Mouse (Mus musculus) heart, postnatal 0 days (tissue): Measurements from ENCODE around the gene Lenep. TPM values are rescaled to one million over a fixed set of nuclear protein-coding genes. Genes with fewer than 3 reads are reported as not detected.

Experiments
- ATAC-seq: fragments of 200-750 bp; cut with Nextera tagmentation; 2 replicates; pipeline ENCODE4 v1.8.0; 2017; ENCODE audit warnings: low read depth, moderate number of reproducible peaks, moderate library complexity; ENCODE audit not compliant: insufficient read depth
- DNase-seq: peaks from one replicate; pipeline ENCODE4 v3.0.0-alpha.2; 2016; ENCODE audit warnings: low spot score
- H3K27ac ChIP-seq: fragments of 300-500 bp; sonication (generic); 2 replicates; pipeline ENCODE4 v1.5.1; 2014; ENCODE audit warnings: low read depth, mild to moderate bottlenecking
- H3K27me3 ChIP-seq: fragments of 300-500 bp; sonication (generic); 2 replicates; pipeline ENCODE4 v1.6.1; 2014; ENCODE audit warnings: low read length, mixed read lengths; ENCODE audit not compliant: control insufficient read depth, insufficient read depth
- H3K36me3 ChIP-seq: fragments of 300-500 bp; sonication (generic); replicated peaks from 2 replicates; pipeline ENCODE4 v1.6.1; 2014; ENCODE audit warnings: low read length, mixed read lengths; ENCODE audit not compliant: control insufficient read depth, insufficient read depth
- H3K4me1 ChIP-seq: fragments of 300-500 bp; sonication (generic); 2 replicates; pipeline ENCODE4 v1.6.1; 2014; ENCODE audit warnings: antibody characterized with exemption; ENCODE audit not compliant: control insufficient read depth, insufficient read depth
- H3K4me2 ChIP-seq: fragments of 300-500 bp; sonication (generic); 2 replicates; pipeline ENCODE4 v1.6.1; 2014; ENCODE audit warnings: low read depth, mild to moderate bottlenecking, low read length, moderate library complexity
- H3K4me3 ChIP-seq: fragments of 300-500 bp; sonication (generic); 2 replicates; pipeline ENCODE4 v1.5.1; 2014; ENCODE audit warnings: low read depth, low read length
- H3K9ac ChIP-seq: fragments of 300-500 bp; sonication (generic); replicated peaks from 2 replicates; pipeline ENCODE4 v1.6.1; 2014; ENCODE audit warnings: low read depth, low read length, mixed read lengths
- H3K9me3 ChIP-seq: fragments of 300-500 bp; sonication (generic); replicated peaks from 2 replicates; pipeline ENCODE4 v1.6.1; 2016; ENCODE audit warnings: low read length; ENCODE audit not compliant: control insufficient read depth
- CTCF ChIP-seq: IDR thresholded peaks from 2 replicates; pipeline ENCODE4 v1.5.1; 2016; ENCODE audit warnings: antibody characterized with exemption, control low read depth, low read depth
- EP300 ChIP-seq: IDR thresholded peaks from 2 replicates; pipeline ENCODE4 v1.6.1; 2016; ENCODE audit warnings: antibody characterized with exemption, low read depth
- WGBS: fragments of 180-500 bp; shearing (Covaris S2); extraction: QIAGEN DNeasy Blood & Tissue Kit; methylation state at CpG from one replicate; pipeline ENCODE4 v1.1.7; 2014; 5-methylcytosine and 5-hydroxymethylcytosine counted together
- polyA plus RNA-seq: library from polyadenylated mRNA; unstranded; fragments of >200 nt; fragmentation: Nextera tagmentation; extraction: Ambion mirVana; gene quantifications from 2 replicates; pipeline ENCODE4 v1.2.1, GENCODE M21; 2015
- total RNA-seq: library from RNA; depleted of rRNA; stranded (reverse); fragments of >200 nt; gene quantifications from 2 replicates; pipeline ENCODE4 v1.2.3, GENCODE M21; 2014; ENCODE audit warnings: low replicate concordance

The Lenep gene
- total and polyA plus RNA-seq, 2 experiments from 2014 or later: not detected

DNA sequence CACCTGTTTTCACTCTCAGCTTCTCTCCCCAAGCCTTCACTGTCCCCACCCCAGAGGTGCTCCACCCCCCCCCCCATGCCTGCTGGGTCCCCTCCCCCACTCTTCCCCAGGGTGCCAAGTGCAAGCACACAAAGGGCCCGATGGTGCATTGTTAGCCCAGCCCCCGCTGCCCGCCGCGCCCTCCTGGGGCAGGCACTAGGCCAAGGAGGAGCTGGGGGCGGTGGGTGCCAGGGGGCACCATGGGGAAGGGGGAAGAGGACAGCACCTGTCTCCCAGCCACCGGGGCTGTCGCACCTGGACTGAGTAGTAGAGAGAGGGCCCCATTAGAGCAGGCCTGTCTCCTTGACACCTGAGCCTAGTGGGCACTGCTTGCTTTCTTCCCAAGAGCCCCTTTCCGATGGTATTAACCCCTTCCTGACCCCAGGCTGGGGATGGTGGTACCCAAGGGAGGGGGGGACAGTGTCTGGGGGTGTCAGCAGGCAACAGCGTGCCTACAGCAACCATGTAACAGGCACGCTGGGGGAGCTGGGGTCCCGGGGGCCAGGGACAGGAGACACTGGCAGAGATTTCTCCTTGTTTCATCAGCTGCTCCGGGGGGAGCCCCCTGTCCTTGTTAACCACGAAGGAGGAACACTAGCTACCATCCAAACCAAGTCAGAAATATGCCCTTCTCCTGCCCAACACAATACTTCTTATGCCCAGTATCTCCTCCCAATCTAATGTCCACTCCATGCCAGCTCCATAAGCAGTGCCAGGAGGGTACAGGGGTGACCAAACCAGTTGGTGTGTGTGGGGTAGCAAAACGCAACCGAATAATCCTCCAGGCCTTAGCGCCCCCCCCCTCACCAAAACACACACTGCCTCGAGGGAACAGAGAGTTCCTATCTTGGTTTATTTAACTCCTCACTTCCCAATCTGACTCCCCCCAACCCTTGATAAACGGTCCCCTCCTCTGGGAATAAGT, 11.6 kb downstream of the Lenep start:
- DNase-seq: no peak
- Histone ChIP-seq H3K4me1 (peaks cover 34% of the 10 kb centered on the region), H3K9ac (peak overlapping the region; percentile 69), H3K9me3 (no peaks in the 10 kb centered on the region), H3K36me3 (no peaks in the 10 kb centered on the region), H3K4me3 (peak overlapping the region; percentile 78), H3K27ac (peak overlapping the region; percentile 84), H3K27me3 (no peaks in the 10 kb centered on the region), H3K4me2 (peak overlapping the region; percentile 100)
- ATAC-seq: no peak
- TF ChIP-seq CTCF (no peak), EP300 (no peak)
- 22% methylated on average over 18 of the region's 19 CpGs for WGBS

DNA sequence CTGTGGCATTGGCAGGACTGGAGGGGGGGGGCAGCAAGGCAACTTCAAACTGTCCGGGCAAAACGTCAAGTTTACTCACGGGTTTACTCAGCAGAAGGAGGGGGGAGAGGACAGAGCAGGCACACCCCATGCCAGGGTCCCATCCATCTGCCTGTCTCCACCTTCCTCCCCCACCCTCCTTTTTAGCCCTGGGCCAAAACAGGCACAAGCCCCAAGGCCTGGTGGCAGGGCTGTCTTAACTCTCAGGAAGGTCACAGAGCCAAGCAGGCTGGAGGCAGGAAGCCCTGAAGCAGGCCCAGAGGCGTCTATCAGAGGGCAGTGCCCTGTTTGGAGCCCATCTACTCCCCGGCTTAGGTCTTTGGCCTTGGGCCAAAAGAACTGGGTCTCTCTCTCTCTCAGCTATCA, 12.5 kb downstream of the Lenep start:
- DNase-seq (no peak), ATAC-seq (no peak)
- peak overlapping the region; percentile 100 for H3K4me2 ChIP-seq
- no peak for TF ChIP-seq EP300
- TF ChIP-seq CTCF: no peak
- no peaks in the 10 kb centered on the region for H3K9me3 ChIP-seq
- H3K4me1 ChIP-seq: peaks cover 26% of the 10 kb centered on the region
- H3K36me3 ChIP-seq: no peaks in the 10 kb centered on the region
- 26% methylated on average over 5 of the region's 5 CpGs for WGBS
- no peaks in the 10 kb centered on the region for H3K27me3 ChIP-seq
- peak overlapping the region; percentile 84 for H3K27ac ChIP-seq
- no peak overlapping the region for H3K9ac ChIP-seq
- no peak overlapping the region for H3K4me3 ChIP-seq

DNA sequence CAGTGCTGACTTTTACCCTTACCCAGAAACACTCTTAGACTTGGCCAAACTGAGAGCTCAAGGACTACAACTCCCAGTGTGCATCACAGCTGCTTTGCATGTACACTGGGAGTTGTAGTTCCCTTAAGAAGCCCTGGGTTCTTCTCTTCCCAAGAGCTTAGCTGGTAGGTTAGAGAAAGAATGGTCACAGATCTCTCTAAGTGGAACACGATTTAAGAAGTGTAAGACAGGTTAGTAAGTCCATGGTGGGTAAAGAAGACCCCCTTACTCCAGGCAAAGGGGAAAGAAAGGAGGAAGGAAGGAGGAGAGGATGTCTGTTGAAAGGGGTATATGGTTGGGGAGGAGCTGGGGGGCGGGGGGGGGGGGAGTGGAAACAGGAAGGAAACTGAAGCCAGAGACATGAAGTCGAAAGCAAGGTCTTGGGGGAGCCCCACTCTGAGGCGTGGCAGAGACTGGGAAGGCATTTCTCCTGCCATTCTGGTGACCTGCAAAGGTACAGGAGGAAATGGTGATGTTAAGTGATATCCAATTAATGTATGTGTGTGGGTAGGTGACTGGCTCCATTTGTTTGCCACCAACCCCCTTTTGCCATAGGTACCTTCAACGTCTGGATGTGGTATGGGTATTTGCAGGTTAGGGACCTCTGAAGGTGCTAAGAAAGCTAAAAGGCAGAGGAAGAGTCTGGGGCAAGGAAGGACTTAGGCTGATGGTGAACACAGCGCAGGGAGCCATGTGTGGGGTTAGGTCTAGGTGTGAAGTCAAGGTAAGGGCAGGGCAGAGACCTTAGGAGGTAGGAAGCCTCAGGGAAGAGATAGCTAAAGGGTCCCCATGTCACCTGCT, 13.5 kb downstream of the Lenep start:
- Histone ChIP-seq H3K9ac (no peak overlapping the region), H3K4me1 (peaks cover 24% of the 10 kb centered on the region), H3K27ac (no peak overlapping the region), H3K9me3 (no peaks in the 10 kb centered on the region), H3K4me3 (no peak overlapping the region), H3K4me2 (no peak overlapping the region), H3K36me3 (no peaks in the 10 kb centered on the region), H3K27me3 (no peaks in the 10 kb centered on the region)
- TF ChIP-seq EP300 (no peak), CTCF (no peak)
- DNase-seq (peak; percentile 41), ATAC-seq (no peak)
- 61% methylated on average over 6 of the region's 6 CpGs for WGBS

DNA sequence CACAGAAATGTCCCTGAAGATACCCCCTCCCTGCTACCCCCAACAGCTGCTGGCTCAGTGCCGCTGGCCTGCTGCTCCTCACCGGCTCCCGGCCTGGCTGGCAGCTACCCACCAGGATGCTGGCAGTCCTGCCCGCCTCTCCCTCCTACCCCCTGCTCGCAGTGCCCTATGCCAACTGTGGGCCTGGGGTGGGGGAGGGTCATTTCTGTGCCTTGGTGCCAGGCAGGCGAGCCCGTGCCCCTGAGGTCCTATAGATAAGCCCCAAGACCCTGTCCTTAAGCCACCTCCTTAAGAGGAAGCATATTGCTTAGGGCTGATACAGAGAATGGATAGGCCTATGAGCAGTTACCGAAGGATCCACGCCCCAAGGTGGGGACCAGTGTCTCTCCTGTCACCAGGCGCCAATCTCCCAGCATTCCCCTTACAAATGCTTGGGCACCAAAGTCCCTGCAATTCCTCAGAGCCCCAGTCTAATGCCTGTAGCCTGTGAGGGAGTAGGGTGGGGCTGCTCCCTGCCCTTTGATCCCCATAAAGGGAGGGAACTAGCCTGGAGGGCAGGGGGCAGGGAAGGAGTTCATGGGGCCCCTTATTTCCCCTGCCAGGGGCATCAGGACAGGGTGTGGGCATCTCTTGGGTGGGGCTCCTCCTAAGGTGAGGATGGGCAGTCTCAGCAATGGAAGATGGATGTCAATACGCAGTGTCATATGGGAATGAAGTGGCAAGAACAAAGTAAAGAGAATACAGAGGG, 14.3 kb downstream of the Lenep start:
- Histone ChIP-seq H3K4me2 (no peak overlapping the region), H3K27ac (no peak overlapping the region), H3K4me3 (no peak overlapping the region), H3K4me1 (peaks cover 24% of the 10 kb centered on the region), H3K27me3 (no peaks in the 10 kb centered on the region), H3K9me3 (no peaks in the 10 kb centered on the region), H3K9ac (no peak overlapping the region), H3K36me3 (no peaks in the 10 kb centered on the region)
- DNase-seq (no peak), ATAC-seq (no peak)
- WGBS: 71% methylated on average over 11 of the region's 11 CpGs
- TF ChIP-seq EP300: no peak
- TF ChIP-seq CTCF: no peak

DNA sequence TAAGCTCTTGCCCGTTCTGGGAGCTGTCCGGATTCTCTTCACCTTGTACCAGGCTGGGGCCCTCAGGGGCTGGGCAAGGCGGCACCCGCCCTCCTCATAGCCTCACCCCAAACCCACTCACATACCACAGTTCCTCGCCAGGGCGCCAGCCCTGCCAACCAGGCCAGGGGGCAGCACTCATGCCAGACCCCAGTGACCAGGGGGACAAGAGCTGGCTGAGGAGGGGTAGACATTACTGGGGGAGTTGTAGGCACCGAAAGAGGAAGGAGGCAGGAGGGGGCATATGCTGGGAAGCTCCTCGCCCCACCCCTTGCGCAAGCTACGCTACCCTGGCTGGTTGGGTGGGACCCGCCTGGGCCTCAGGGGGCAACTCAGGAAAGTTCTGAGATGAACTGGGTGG, 15.0 kb downstream of the Lenep start:
- no peak overlapping the region for H3K27ac ChIP-seq
- H3K4me3 ChIP-seq: no peak overlapping the region
- TF ChIP-seq CTCF (no peak), EP300 (no peak)
- no peak overlapping the region for H3K9ac ChIP-seq
- 93% methylated on average over 11 of the region's 11 CpGs for WGBS
- ATAC-seq (no peak), DNase-seq (no peak)
- no peaks in the 10 kb centered on the region for H3K27me3 ChIP-seq
- peaks cover 24% of the 10 kb centered on the region for H3K4me1 ChIP-seq
- no peaks in the 10 kb centered on the region for H3K36me3 ChIP-seq
- H3K4me2 ChIP-seq: no peak overlapping the region
- no peaks in the 10 kb centered on the region for H3K9me3 ChIP-seq
